Mouse (Mus musculus) C2C12 (cell line): ENCODE data around the gene Olfr312.

ENCODE experiments used
- CEBPB ChIP-seq: IDR thresholded peaks from one replicate; pipeline ENCODE4 v1.6.1; 2011; ENCODE audit warnings: low read depth, mild to moderate bottlenecking, control low read depth, moderate library complexity
- CTCF ChIP-seq: IDR thresholded peaks from one replicate; pipeline ENCODE4 v1.5.1; 2011; ENCODE audit not compliant: control insufficient read depth, insufficient read depth, insufficient read length
- FOSL1 ChIP-seq: IDR thresholded peaks from one replicate; pipeline ENCODE4 v1.8.0; 2011; ENCODE audit warnings: mild to moderate bottlenecking, low read length; ENCODE audit not compliant: poor library complexity, insufficient read depth, severe bottlenecking
- MAX ChIP-seq: IDR thresholded peaks from one replicate; pipeline ENCODE4 v1.6.1; 2011; ENCODE audit warnings: mild to moderate bottlenecking, control low read depth
- MYOD1 ChIP-seq: IDR thresholded peaks from one replicate; pipeline ENCODE4 v1.6.1; 2011; ENCODE audit warnings: low read depth; ENCODE audit not compliant: control insufficient read depth, insufficient read length
- MYOG ChIP-seq: IDR thresholded peaks from one replicate; pipeline ENCODE4 v1.6.1; 2011; ENCODE audit not compliant: control insufficient read depth, insufficient read length; ENCODE audit errors: extremely low read depth
- USF1 ChIP-seq: IDR thresholded peaks from one replicate; pipeline ENCODE4 v1.6.1; 2011; ENCODE audit warnings: low read depth, mild to moderate bottlenecking, control low read depth, moderate library complexity

- no peak for TF ChIP-seq CTCF
- no peak for TF ChIP-seq USF1
- TF ChIP-seq MAX, result no peak
- no peak for TF ChIP-seq MYOG
- TF ChIP-seq FOSL1, result no peak
- TF ChIP-seq MYOD1, result no peak
- TF ChIP-seq CEBPB, result no peak
These were observed 32.2 kb upstream of the Olfr312 start for GRCm38 (mm10) chr11:58796850-58797249.
